ENCODE assay signal across 8 mouse cellular contexts in genomic region chr14:24181811-24182506, GRCm38 (mm10).
DNase-seq lines count a peak whose midpoint lies in the region; ATAC-seq lines count a peak whose summit lies in the region.

No protein-coding gene starts in this region.

- no peak overlapping the region for H3K4me2 ChIP-seq in heart, embryonic 13.5 days
- H3K4me2 ChIP-seq in liver, embryonic 11.5 days: no peak overlapping the region
- H3K4me2 ChIP-seq in neural tube, embryonic 15.5 days: no peak overlapping the region

- H3K4me1 ChIP-seq in heart, embryonic 13.5 days: peaks cover 30% of the 10 kb centered on the region
- H3K4me1 ChIP-seq in liver, embryonic 11.5 days (replicated peaks; ENCODE audit: control insufficient read depth, insufficient read depth, low read length): peaks cover 7% of the 10 kb centered on the region; the same call in 1 of the 2 replicates
- peaks cover 21% of the 10 kb centered on the region for H3K4me1 ChIP-seq in neural tube, embryonic 15.5 days

- peak overlapping the region; percentile 63 for H3K27ac ChIP-seq in heart, embryonic 13.5 days (replicated peaks)
- H3K27ac ChIP-seq in liver, embryonic 11.5 days (ENCODE audit: low read depth, low read length): no peak overlapping the region
- peak overlapping the region; percentile 66 for H3K27ac ChIP-seq in neural tube, embryonic 15.5 days (replicated peaks)

- H3K9me3 ChIP-seq in heart, embryonic 13.5 days: no peaks in the 10 kb centered on the region
- H3K9me3 ChIP-seq in liver, embryonic 11.5 days (ENCODE audit: control insufficient read depth, low read length): no peaks in the 10 kb centered on the region
- no peaks in the 10 kb centered on the region for H3K9me3 ChIP-seq in neural tube, embryonic 15.5 days (replicated peaks)

- H3K4me3 ChIP-seq in heart, embryonic 13.5 days: no peak overlapping the region
- no peak overlapping the region for H3K4me3 ChIP-seq in liver, embryonic 11.5 days (ENCODE audit: low read depth, low read length)
- H3K4me3 ChIP-seq in neural tube, embryonic 15.5 days (replicated peaks): no peak overlapping the region

- DNase-seq in ES-CJ7 (ENCODE audit: low read depth, low spot score): peak; percentile 71
- peak; percentile 42 for DNase-seq in c-Kit-positive CD71-negative TER-119-negative erythroid progenitor cells, embryonic 14.5 days (ENCODE audit: low read depth)
- DNase-seq in fibroblast of lung, adult 2 months (ENCODE audit: low read depth): peak; percentile 62
- DNase-seq in kidney, postnatal 10 days: peak; percentile 81
- DNase-seq in liver, embryonic 11.5 days (ENCODE audit: low spot score): peak; percentile 47
- DNase-seq in thymus, postnatal 25 days: peak; percentile 34

- WGBS in heart, embryonic 13.5 days: 26% methylated on average over 10 of the region's 10 CpGs
- WGBS in liver, embryonic 11.5 days: 30% methylated on average over 10 of the region's 10 CpGs
- WGBS in neural tube, embryonic 15.5 days: 26% methylated on average over 10 of the region's 10 CpGs

- peaks cover 16% of the 10 kb centered on the region for H3K36me3 ChIP-seq in heart, embryonic 13.5 days
- H3K36me3 ChIP-seq in liver, embryonic 11.5 days (ENCODE audit: control insufficient read depth, insufficient read depth, low read length): no peaks in the 10 kb centered on the region
- peaks cover 2% of the 10 kb centered on the region for H3K36me3 ChIP-seq in neural tube, embryonic 15.5 days

- no peak overlapping the region for H3K9ac ChIP-seq in heart, embryonic 13.5 days
- no peak overlapping the region for H3K9ac ChIP-seq in liver, embryonic 11.5 days (ENCODE audit: low read depth, low read length)
- no peak overlapping the region; the same call in 1 of the 2 replicates for H3K9ac ChIP-seq in neural tube, embryonic 15.5 days (replicated peaks)

- no peaks in the 10 kb centered on the region for H3K27me3 ChIP-seq in heart, embryonic 13.5 days (replicated peaks)
- no peaks in the 10 kb centered on the region for H3K27me3 ChIP-seq in liver, embryonic 11.5 days (replicated peaks; ENCODE audit: control insufficient read depth, insufficient read depth, low read length)
- no peaks in the 10 kb centered on the region for H3K27me3 ChIP-seq in neural tube, embryonic 15.5 days (replicated peaks)

- ATAC-seq in heart, embryonic 13.5 days (ENCODE audit: extremely low read depth, insufficient number of reproducible peaks, low FRiP score, low TSS enrichment): no peak; the same call in 1 of the 2 replicates
- no peak for ATAC-seq in liver, embryonic 11.5 days (replicated peaks; ENCODE audit: low FRiP score)
- peak; percentile 77 for ATAC-seq in neural tube, embryonic 15.5 days (ENCODE audit: low FRiP score)
